Comparison of ENCODE assay signal across 8 mouse cellular contexts in the genomic region with DNA sequence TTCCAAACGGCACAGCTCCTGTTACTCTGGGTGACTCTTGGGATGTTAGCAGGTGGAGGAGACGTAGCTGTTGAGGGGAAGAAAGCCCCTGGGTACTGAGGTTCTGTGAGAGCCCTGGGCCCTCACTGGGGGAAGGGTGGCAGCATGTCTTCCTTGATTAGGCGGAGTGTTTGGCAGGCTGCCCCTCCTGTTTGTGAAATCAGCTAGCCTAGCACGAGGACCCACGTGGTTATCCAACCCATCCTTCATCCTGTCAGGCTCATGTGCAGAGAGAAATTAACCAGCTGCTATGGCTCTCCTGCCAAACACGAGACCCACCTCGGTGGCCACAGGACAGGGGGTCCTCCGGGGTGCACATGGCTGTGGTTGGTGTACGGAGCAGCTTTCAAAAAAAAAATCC.
A peak's percentile ranks its signal among the peaks of the same experiment; 100 is the strongest.
DNase-seq lines count a peak whose midpoint lies in the region; ATAC-seq lines count a peak whose summit lies in the region.

No protein-coding gene starts in this region.

- peaks cover 36% of the 10 kb centered on the region for H3K4me1 ChIP-seq in hindbrain, embryonic 12.5 days

- no peaks in the 10 kb centered on the region for H3K36me3 ChIP-seq in hindbrain, embryonic 12.5 days

- no peak overlapping the region for H3K9ac ChIP-seq in hindbrain, embryonic 12.5 days

- 0 out of 2 replicates have a peak overlapping the region, but pooled peaks have one; percentile 0 for H3K27ac ChIP-seq in hindbrain, embryonic 12.5 days

- H3K4me3 ChIP-seq in hindbrain, embryonic 12.5 days: no peak overlapping the region

- H3K27me3 ChIP-seq in hindbrain, embryonic 12.5 days: no peaks in the 10 kb centered on the region; the same call in 1 of the 2 replicates

- no peaks in the 10 kb centered on the region for H3K9me3 ChIP-seq in hindbrain, embryonic 12.5 days (replicated peaks)

- DNase-seq in cerebellum, postnatal 14 days: peak; percentile 71 to 86
- no peak for DNase-seq in cerebellum, adult 11 months
- DNase-seq in right cerebral cortex, postnatal 4 days: peak; percentile 68
- DNase-seq in right cerebral cortex, postnatal 25 days: no peak
- DNase-seq in lung, adult 18-20 months: peak; percentile 75 to 76
- no peak for DNase-seq in testis, postnatal 10 days (ENCODE audit: low spot score)

- 32% methylated on average over 9 of the region's 9 CpGs for WGBS in hindbrain, embryonic 12.5 days

- no peak overlapping the region for H3K4me2 ChIP-seq in hindbrain, embryonic 12.5 days (replicated peaks)

- peak; percentile 61 for ATAC-seq in hindbrain, embryonic 12.5 days (ENCODE audit: low FRiP score)
- ATAC-seq in cerebellum, adult (ENCODE audit: insufficient number of reproducible peaks, low FRiP score, low TSS enrichment): no peak

Comparison
In these comparisons a context has a peak if more than half of its experiments do, and no peak if none do; other contexts are left out.
1. DNase-seq: peak in cerebellum, postnatal 14 days (2 of 2), right cerebral cortex, postnatal 4 days (single experiment) and lung, adult 18-20 months (2 of 2); none in cerebellum, adult 11 months (single experiment), right cerebral cortex, postnatal 25 days (single experiment) and testis, postnatal 10 days (single experiment).